Mouse (Mus musculus) heart, adult 2 months (tissue): ENCODE results near the gene Asxl2.

Source experiments
- CTCF ChIP-seq: fragments of 200-600 bp; IDR thresholded peaks from 2 replicates; pipeline ENCODE4 v1.8.1; 2022; ENCODE audit warnings: antibody characterized with exemption, mild to moderate bottlenecking, moderate library complexity
- POLR2A ChIP-seq: fragments of 200-500 bp; IDR thresholded peaks from 2 replicates; pipeline ENCODE4 v1.6.1; 2011; ENCODE audit warnings: mild to moderate bottlenecking, low read depth, low read length, control low read depth; ENCODE audit not compliant: insufficient read depth

DNA sequence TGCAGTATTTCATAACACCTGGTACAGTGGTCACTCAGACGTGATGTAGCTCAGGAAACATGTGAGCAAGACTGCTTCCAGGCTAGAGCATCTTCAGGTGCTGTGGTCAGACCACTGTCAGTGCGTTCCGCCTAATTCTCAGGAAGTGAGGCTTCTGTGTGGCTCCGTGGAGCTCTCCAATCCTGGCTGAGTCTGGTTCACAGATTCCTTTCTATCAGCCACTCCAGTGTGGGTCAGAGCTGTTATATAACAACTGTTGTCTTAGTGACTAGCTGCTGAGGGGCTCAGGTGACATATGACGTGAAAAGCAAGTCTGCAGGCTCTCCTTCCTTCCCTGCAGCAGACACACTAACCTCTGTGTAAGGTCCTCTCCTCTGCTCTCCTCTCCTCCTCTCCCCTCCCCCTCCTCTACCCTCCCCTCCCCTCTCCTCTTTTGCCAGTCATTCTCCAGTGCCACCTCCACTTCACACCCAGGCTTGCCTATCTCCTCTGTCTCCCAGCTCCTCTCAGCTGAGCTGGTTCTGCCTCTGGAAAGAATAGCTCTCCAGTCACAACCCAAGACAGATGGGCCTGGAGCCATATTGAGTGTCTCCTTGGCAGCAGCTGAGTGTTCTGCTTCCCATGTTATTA lies 122.0 kb downstream of the Asxl2 start:
- TF ChIP-seq CTCF (no peak), POLR2A (no peak)
